Mouse (Mus musculus) bone marrow, adult 2 months (tissue): ENCODE measurements around the gene Fgd6.

ENCODE experiments used
- CTCF ChIP-seq: fragments of 200-500 bp; IDR thresholded peaks from 2 replicates; pipeline ENCODE4 v1.5.1; 2011; ENCODE audit warnings: low read length, control low read depth; ENCODE audit not compliant: control insufficient read depth, insufficient read depth
- POLR2A ChIP-seq: fragments of 200-500 bp; IDR thresholded peaks from 2 replicates; pipeline ENCODE4 v1.6.1; 2011; ENCODE audit warnings: low read depth, mild to moderate bottlenecking, control low read depth, low read length, borderline replicate concordance; ENCODE audit not compliant: control insufficient read depth

DNA sequence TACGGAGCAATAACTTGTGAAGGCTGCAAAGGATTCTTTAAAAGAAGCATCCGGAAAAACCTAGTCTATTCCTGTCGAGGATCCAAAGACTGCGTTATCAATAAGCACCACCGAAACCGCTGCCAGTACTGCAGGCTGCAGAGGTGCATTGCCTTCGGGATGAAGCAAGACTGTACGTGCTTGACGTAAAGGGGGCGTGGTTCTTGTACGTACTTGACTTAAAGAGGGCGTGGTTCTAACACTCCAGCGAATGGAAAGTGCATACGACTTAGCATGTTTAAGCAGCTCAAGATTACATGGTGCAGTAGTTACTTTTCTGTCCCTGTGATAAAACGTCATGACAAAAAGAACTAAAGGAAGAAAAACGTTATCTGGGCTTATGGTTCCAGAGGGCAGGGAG is 129.6 kb downstream of the Fgd6 start:
- TF ChIP-seq POLR2A: no peak
- TF ChIP-seq CTCF: no peak
